Mouse (Mus musculus) CD4-positive, CD25-positive, alpha-beta regulatory T cell, adult 4 months (primary cell): Measurements from ENCODE around the gene Pxdn. TPM values are rescaled to one million over a fixed set of nuclear protein-coding genes. Genes with fewer than 3 reads are reported as not detected.

ENCODE experiments used
- ATAC-seq: one replicate; pipeline ENCODE4 v1.8.0; 2017
- polyA plus RNA-seq, 2 experiments: library from polyadenylated mRNA; unstranded; fragments of 100-300 nt; shearing (Covaris generic); gene quantifications; one replicate each; pipeline ENCODE4 v1.2.1; 2017

Gene Pxdn
- not detected for polyA plus RNA-seq

- no peak for ATAC-seq
Measured at GRCm38 (mm10) chr12:29937308-29937707, at the start of gene Pxdn. Gene Pxdn (plus strand): TSS chr12:29937608.

GRCm38 (mm10) chr12:29894669-29895068, 42.7 kb upstream of the Pxdn start:
- no peak for ATAC-seq

GRCm38 (mm10) chr12:29897533-29898085, 39.8 kb upstream of the Pxdn start:
- no peak for ATAC-seq

- ATAC-seq = no peak
Measured at GRCm38 (mm10) chr12:29904101-29904874, 33.1 kb upstream of the Pxdn start.

DNA sequence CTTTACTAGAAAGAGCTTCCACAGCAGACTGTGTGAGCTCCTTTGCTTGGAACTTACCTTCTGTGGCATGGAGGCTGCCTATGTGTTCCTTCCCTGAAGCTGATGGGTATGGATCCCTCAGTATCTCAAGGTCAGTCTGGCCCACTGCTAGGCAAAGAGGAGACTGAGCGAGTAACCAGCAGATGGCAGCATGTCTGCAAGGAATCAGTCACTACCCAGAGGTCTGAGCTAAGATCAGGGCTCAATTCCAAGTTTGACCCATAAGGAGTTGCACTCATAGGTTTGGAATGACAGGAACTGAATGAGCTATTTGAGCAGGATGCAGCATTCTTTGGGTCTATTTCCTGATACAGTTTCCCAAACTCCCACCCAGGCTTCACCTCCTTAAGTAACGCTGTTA, 30.4 kb upstream of the Pxdn start:
- ATAC-seq = no peak

- no peak for ATAC-seq
Measured at GRCm38 (mm10) chr12:29916139-29916538, 21.3 kb upstream of the Pxdn start.

DNA sequence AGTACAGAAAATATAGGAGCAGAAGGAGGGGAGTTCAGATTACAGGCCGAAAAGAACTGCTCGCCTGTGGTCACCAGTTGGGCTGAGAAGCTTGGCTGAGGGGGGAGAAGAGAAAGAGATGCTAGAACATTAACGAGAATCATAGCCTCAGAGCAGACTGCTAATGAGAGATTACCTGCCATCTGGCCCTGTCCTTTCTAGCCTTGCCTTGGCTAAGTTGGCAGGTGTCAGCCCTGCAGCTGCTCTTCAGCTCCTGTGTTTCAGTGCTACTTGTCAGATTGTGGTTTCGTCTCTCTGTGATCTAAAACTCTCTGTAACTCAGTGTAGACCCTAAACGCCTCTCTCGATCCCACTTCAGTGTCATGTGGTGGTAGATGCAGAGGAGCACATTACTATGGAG, 20.6 kb upstream of the Pxdn start:
- ATAC-seq = no peak

DNA sequence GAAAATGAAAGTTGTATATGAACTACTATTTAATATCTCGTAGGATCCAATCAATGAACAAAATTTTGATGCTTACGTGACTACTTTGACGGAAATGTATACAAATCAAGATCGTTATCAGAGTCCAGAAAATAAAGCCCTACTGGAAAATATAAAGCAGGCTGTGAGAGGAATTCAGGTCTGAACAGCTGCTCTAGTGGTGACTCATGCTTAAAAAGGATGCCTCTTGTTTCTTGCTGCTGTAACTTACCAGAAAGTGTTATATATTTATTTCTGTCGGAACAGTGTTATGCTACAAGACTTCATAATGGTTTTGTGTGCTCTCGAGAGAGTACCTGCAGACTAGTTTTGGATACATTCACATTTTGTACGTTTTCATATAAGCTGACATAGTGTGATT, 17.1 kb upstream of the Pxdn start:
- no peak for ATAC-seq

DNA sequence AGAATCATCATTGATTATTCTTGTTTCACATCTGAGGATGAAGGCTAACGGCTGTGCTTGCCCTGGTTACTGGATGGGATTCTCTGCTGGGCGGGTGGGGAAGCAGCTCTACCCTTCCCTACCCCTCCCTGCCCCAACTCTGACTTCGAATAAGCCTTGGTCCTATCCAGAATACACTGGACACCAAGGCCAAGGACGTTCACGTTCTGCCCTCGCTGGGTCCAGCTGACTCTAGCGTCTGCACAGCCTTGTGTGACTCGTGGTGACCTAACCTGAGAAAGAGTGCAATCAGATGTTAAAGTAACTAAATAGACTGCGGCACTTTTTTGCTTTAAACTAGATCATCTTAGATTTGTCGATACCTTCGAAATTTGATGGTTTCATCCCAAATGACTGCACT, 15.9 kb upstream of the Pxdn start:
- ATAC-seq = no peak

- no peak for ATAC-seq
Measured at GRCm38 (mm10) chr12:29926896-29927295, 10.5 kb upstream of the Pxdn start.

DNA sequence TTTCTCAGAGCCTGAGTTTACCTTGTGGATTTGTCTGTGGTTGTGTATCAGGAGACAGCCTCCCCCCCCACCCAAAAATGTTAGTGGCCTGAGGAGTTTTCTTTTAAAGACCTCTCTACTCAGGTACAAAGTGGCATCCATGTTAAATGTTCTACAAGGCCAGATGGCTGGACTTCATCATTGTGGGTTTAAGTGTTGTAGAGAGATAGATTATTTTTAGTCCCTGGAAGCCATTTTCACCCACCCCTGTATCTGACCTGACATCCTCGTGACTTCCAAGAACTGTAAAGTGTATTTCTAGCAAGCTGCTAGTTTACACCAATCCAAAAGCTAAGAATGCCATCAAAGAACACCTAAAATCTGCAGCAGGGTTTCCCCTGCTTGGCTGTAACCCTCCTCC, 6.8 kb upstream of the Pxdn start:
- no peak for ATAC-seq

DNA sequence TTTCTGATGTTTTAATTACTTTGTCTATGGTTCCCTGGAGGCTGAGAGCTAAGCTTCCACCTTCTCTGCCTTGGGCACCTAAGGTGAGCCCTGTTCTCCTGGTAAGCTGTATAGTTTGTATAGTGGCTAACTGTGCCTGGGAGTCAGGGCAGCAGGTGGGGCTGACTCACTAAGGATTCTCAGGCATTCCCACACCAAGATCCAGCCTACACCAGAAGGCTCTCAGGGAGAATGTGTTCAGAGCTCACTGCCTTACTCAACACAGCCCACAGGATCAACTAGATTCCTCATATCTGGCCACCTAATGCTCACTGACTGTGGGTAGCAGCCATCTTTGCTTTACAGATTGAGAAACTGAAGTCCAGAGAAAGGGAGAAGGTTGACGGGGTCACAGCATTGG, 4.5 kb upstream of the Pxdn start:
- no peak for ATAC-seq

GRCm38 (mm10) chr12:29933501-29933900, 3.9 kb upstream of the Pxdn start:
- no peak for ATAC-seq

- no peak for ATAC-seq
Measured at GRCm38 (mm10) chr12:29934120-29934581, 3.3 kb upstream of the Pxdn start.

GRCm38 (mm10) chr12:29937851-29938375, 505 bp downstream of the Pxdn start:
- ATAC-seq = no peak

GRCm38 (mm10) chr12:29938376-29939041, 1.1 kb downstream of the Pxdn start:
- no peak for ATAC-seq

DNA sequence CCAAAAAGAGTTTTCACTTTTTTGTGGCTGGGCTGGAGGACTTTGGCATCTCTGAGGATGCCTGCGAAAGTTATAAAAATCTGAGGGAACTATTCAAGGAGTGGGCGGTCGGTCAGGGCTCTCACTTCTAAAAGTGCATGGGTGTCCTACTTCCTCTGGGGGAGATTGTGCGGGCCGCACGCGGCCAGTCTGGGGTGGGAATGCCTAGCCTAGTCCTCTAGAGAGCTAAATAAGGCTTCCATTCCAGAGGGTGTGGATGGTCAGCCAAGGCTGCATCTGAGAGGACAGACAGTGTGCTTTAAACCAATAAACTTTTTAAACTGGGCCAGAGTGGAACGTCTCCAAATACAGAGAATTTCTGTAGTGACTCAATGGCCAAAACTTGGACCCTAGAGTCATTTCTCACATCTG, 1.9 kb downstream of the Pxdn start:
- ATAC-seq = no peak

GRCm38 (mm10) chr12:29942435-29942834, 5.0 kb downstream of the Pxdn start:
- no peak for ATAC-seq

- no peak for ATAC-seq
Measured at GRCm38 (mm10) chr12:29944650-29945049, 7.2 kb downstream of the Pxdn start.

DNA sequence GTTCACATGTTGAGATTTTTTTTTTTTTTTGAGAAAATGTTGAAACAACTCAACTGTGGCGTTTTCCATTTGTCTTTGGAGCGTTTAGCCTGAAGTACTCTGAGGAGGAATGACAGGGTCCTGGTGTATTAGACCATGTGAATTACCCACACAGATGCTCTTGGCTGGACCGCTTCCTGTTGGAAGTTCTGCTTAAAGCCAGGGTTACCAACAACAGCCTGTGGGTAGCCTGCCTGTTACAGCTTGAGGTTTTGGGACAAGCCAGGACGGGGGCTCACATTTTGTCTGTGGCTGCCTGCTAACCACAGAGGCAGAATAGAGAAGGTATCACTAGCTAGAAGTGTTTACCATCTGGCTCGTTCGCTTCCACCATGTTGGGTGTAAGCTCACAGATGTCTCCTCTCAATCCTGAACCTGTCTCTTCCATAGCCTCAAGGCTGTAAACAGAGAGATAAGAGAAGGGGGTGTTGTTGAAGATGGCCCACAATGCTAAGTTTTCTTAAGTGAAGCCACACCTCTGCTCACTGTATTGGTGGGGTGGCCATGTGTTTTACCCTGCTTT, 7.9 kb downstream of the Pxdn start:
- ATAC-seq = no peak

DNA sequence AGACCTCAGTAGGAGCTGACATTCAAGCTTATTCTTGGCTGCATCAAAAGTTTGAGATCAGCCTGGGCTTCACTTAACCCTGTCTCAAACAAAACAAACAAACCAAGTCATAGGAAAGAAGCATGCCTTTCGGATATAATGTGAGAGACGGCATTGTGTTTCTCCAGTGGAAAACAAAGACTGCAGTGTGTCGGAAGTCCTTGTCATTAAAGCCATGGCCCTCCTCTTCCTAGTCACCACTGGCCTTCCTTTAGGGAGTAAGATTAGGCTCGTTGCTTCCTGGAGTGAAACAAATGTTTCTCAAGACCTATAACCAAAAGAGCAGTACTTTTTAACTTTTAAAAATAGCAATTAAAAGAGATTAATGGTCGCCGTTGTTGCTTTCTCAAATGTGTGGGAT, 13.6 kb downstream of the Pxdn start:
- no peak for ATAC-seq

DNA sequence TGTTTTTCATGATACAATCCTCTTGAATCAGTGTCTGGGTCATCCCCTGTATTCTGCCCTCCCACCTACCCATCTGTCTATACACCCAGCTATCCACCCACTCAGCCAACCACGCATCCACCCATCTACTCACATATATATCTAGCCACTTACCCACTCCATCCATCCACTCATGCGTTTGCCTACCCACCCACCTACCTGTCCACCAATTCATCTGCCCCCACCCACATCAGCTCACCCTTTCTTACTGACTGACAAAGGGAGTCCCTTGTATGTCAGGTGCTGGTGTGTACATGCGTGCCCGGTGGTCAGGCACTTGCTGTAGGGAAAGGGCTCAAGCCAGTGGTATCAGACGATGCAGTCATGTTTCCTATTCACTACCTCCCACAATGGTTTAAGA, 14.1 kb downstream of the Pxdn start:
- no peak for ATAC-seq

- ATAC-seq = no peak
Measured at GRCm38 (mm10) chr12:29952102-29952501, 14.7 kb downstream of the Pxdn start.
